Mouse (Mus musculus): ENCODE measurements around the gene Cct8l1. TPM values are rescaled to one million over a fixed set of nuclear protein-coding genes. Genes with fewer than 3 reads are reported as not detected.

Gene Cct8l1
- polyA plus RNA-seq (2015; fragmentation: Nextera tagmentation; extraction: Ambion mirVana) = not detected in 2 replicates

DNA sequence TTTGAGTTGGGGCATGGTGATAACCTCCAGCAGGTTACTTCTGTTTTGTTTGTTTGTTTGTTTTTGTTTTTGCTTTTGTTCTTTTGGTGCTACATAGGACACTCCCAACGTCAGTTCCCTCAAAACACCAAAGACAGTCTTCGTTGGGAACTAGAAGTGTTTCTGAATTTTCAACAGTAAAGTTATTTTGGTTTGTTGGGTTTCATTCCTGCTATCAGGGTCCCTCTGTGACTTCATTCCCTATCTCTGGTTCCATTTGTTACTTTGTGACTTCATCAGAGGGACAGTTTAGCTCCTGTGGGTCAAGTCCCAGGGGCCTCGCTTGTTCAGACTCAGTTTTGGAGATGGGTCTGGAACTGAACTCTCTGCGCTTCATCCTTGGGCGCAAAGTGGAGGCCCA, at the start of gene Cct8l1:
TSS of gene Cct8l1 (plus strand) at position 301 of the 400 bp plus-strand sequence.
- Histone ChIP-seq H3K4me1 (no peaks in the 10 kb centered on the region), H3K4me3 (no peak within 1 kb of the TSS), H3K27ac (no peak within 1 kb of the TSS), H3K4me2 (no peak within 1 kb of the TSS), H3K9me3 (replicated peaks) (no peaks in the 10 kb centered on the region), H3K36me3 (ENCODE audit: poor library complexity, severe bottlenecking) (no peaks in the 10 kb centered on the region), H3K9ac (no peak within 1 kb of the TSS), H3K27me3 (no peaks in the 10 kb centered on the region)
- ATAC-seq = no peak
- 91% methylated on average over 5 of the region's 5 CpGs for WGBS

GRCm38 (mm10) chr5:25472070-25472469, 43.8 kb upstream of the Cct8l1 start:
- Histone ChIP-seq H3K27ac (peak overlapping the region; percentile 67; the same call in 1 of the 2 replicates), H3K4me2 (peak overlapping the region; percentile 60), H3K4me3 (peak overlapping the region; percentile 37), H3K9ac (peak overlapping the region; percentile 47; the same call in 1 of the 2 replicates), H3K36me3 (ENCODE audit: poor library complexity, severe bottlenecking) (no peaks in the 10 kb centered on the region), H3K4me1 (peaks cover 19% of the 10 kb centered on the region), H3K27me3 (no peaks in the 10 kb centered on the region), H3K9me3 (replicated peaks) (no peaks in the 10 kb centered on the region)
- 2% methylated on average over 6 of the region's 6 CpGs for WGBS
- peak; percentile 75 for ATAC-seq

DNA sequence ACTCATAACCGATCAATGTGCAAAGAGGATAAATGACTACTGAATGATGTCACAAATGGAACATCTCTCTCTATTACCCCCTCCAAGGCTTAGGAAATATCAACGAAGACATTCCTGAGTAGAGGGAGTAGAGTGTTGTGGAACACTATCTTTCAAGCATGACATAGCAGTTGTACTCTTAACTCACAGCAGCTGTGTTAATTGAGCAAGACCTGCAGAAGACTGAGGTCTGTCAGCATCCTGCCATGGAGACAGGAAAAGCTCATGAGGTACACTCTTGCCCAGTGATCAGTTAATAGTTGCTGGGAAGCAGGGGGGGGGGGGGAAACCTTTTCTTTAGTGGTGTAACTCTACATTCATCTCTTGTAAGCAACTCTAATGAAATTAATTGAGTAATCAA, 40.1 kb upstream of the Cct8l1 start:
- H3K4me2 ChIP-seq = no peak overlapping the region
- no peak overlapping the region for H3K27ac ChIP-seq
- WGBS = 81% methylated on average over 2 of the region's 2 CpGs
- no peaks in the 10 kb centered on the region for H3K9me3 ChIP-seq (replicated peaks)
- H3K9ac ChIP-seq = no peak overlapping the region
- no peaks in the 10 kb centered on the region for H3K36me3 ChIP-seq (ENCODE audit: poor library complexity, severe bottlenecking)
- no peak overlapping the region for H3K4me3 ChIP-seq
- ATAC-seq = no peak
- H3K4me1 ChIP-seq = peaks cover 19% of the 10 kb centered on the region
- H3K27me3 ChIP-seq = no peaks in the 10 kb centered on the region

GRCm38 (mm10) chr5:25478863-25479262, 37.0 kb upstream of the Cct8l1 start:
- H3K27me3 ChIP-seq = no peaks in the 10 kb centered on the region
- H3K4me3 ChIP-seq = no peak overlapping the region
- peaks cover 6% of the 10 kb centered on the region; the same call in 1 of the 2 replicates for H3K4me1 ChIP-seq
- no peaks in the 10 kb centered on the region for H3K36me3 ChIP-seq (ENCODE audit: poor library complexity, severe bottlenecking)
- ATAC-seq = no peak
- no peak overlapping the region for H3K4me2 ChIP-seq
- H3K9ac ChIP-seq = no peak overlapping the region
- no peaks in the 10 kb centered on the region for H3K9me3 ChIP-seq (replicated peaks)
- H3K27ac ChIP-seq = no peak overlapping the region

GRCm38 (mm10) chr5:25496652-25497051, 19.2 kb upstream of the Cct8l1 start:
- no peaks in the 10 kb centered on the region for H3K9me3 ChIP-seq (replicated peaks)
- no peak overlapping the region for H3K27ac ChIP-seq
- ATAC-seq = no peak
- H3K27me3 ChIP-seq = no peaks in the 10 kb centered on the region
- peak overlapping the region; percentile 94 for H3K9ac ChIP-seq
- no peaks in the 10 kb centered on the region for H3K36me3 ChIP-seq (ENCODE audit: poor library complexity, severe bottlenecking)
- peak overlapping the region; percentile 85 for H3K4me2 ChIP-seq
- WGBS = 54% methylated on average over 2 of the region's 2 CpGs
- H3K4me1 ChIP-seq = peaks cover 23% of the 10 kb centered on the region
- H3K4me3 ChIP-seq = peak overlapping the region; percentile 93

DNA sequence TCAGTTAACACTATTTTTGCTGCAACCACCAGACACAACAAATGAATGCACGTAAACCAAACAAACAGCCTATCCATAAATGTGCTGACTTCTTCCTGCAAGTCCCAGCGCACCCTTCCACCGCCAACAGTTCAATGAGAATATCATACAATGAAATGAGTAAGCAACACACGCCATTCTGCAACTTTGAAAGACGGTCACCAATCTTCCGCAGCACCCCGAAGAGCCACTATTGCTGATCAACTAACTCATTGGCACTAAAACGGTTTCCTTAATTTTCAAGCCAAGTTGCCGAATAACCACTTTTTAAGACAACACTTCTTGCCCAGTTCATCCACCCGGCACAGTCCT, 18.5 kb upstream of the Cct8l1 start:
- Histone ChIP-seq H3K27me3 (no peaks in the 10 kb centered on the region), H3K4me1 (peaks cover 23% of the 10 kb centered on the region), H3K9ac (peak overlapping the region; percentile 94), H3K27ac (peak overlapping the region; percentile 99), H3K4me2 (peak overlapping the region; percentile 85), H3K9me3 (replicated peaks) (no peaks in the 10 kb centered on the region), H3K4me3 (peak overlapping the region; percentile 93), H3K36me3 (ENCODE audit: poor library complexity, severe bottlenecking) (no peaks in the 10 kb centered on the region)
- under 1% methylated on average over 10 of the region's 10 CpGs for WGBS
- ATAC-seq = no peak

DNA sequence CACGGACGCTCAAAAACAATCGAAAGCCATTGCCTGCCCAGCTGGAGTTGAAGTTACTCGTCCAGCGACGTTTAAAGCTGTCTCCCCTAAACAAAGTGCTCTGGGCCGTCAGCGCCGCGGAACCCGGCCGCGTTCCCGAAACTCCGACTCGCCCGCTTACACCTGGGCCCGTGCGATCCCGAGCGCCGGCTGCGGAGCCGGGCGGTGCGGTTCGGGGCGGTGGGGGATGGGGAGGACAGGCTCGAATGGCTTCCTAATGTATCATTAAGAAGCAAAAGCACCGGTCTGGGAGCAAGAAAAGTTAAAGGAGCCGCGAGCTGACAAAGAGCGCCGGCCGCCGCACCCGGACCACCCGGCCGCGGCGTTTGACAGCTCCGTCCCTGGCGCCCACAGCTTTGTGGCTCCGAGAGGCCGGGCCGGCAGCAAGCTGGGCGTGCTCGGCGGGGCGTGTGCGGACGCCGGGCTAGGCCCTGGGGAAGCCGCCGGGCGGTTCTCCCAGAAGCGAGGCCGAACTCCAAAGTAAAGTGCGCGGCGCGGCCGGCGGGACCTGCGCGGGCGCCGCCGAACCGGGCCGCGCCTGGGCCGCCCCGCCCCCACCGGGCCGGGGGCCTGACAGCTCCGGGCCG, 18.0 kb upstream of the Cct8l1 start:
- H3K9me3 ChIP-seq (replicated peaks) = no peaks in the 10 kb centered on the region
- under 1% methylated on average over 69 of the region's 78 CpGs for WGBS

DNA sequence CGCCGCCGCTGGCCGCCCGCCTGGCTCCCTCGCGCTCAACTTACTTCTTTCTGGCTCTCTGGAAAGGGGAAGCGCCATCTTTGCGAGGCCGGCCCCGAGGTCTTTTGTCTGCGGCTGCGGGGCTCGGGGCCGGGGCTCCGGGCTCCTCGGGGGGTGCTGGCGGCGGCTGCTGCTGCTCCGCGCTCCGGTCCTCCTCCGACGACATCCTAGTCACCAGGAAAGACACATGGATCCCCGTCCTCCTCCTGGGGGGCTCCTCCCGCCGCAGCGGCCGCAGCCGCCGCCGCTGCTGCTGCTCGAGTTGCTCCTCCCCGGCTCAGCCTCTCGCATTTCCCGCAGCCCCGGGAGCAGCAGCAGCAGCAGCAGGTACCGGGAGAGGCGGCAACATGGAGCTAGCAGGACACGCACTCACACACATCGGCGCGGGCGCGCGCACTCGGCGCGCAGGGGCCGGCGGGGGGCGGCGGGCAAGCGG, 17.5 kb upstream of the Cct8l1 start, which contains the start of gene Kmt2c:
TSS of gene Kmt2c (minus strand) at position 438 of the 475 bp plus-strand sequence.
- H3K27me3 ChIP-seq = no peaks in the 10 kb centered on the region
- H3K4me3 ChIP-seq = peak within 1 kb of the TSS; percentile 93
- peaks cover 23% of the 10 kb centered on the region for H3K4me1 ChIP-seq
- no peaks in the 10 kb centered on the region for H3K36me3 ChIP-seq (ENCODE audit: poor library complexity, severe bottlenecking)
- no peaks in the 10 kb centered on the region for H3K9me3 ChIP-seq (replicated peaks)
- peak; percentile 32 for ATAC-seq
- H3K27ac ChIP-seq = peak within 1 kb of the TSS; percentile 99
- H3K4me2 ChIP-seq = peak within 1 kb of the TSS; percentile 85
- peak within 1 kb of the TSS; percentile 94 for H3K9ac ChIP-seq
- WGBS = 0% methylated on average over 47 of the region's 54 CpGs

More for the DNA sequence above, 18.0 kb upstream of the Cct8l1 start:
- Histone ChIP-seq H3K36me3 (ENCODE audit: poor library complexity, severe bottlenecking) (no peaks in the 10 kb centered on the region), H3K4me1 (peaks cover 23% of the 10 kb centered on the region), H3K27me3 (no peaks in the 10 kb centered on the region), H3K27ac (peak overlapping the region; percentile 99), H3K4me3 (peak overlapping the region; percentile 93), H3K9ac (peak overlapping the region; percentile 94), H3K4me2 (peak overlapping the region; percentile 85)
- ATAC-seq = peak; percentile 11; the same call in 1 of the 2 replicates

DNA sequence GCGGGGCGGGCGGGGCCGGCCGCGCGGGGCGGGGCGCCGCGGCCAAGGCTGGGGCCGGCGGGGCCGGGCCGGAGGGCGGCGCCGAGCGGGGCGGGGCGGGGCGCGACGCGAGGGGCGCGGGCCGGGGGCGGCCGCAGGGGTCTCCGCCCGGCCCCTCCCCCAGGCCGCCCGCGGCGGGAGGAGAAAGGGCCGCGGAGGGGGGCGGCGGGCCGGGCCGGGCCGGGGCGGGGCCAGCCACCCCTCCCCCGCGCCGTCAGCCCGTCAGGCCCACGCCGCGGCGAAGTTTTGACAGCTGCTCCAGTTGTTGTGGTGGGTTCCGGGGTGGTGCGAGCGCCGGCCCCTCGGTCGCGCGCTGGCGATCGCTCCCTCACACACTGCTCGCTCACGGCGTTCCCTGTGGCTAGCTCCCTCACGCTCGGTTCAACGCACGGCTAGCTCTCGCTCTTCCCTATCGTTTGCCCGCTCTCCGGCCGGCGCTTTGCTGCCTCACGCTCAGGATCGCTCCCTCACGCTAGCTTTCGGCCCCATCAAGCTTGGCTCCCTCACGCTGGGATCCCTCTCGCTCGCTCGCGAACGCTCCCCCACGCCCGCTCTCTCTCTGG, 16.9 kb upstream of the Cct8l1 start:
- ATAC-seq = peak; percentile 83
- peaks cover 23% of the 10 kb centered on the region for H3K4me1 ChIP-seq
- under 1% methylated on average over 49 of the region's 87 CpGs for WGBS
- peak overlapping the region; percentile 94 for H3K9ac ChIP-seq
- peak overlapping the region; percentile 99 for H3K27ac ChIP-seq
- H3K27me3 ChIP-seq = no peaks in the 10 kb centered on the region
- peak overlapping the region; percentile 85 for H3K4me2 ChIP-seq
- H3K36me3 ChIP-seq (ENCODE audit: poor library complexity, severe bottlenecking) = no peaks in the 10 kb centered on the region
- no peaks in the 10 kb centered on the region for H3K9me3 ChIP-seq (replicated peaks)
- H3K4me3 ChIP-seq = peak overlapping the region; percentile 93

GRCm38 (mm10) chr5:25499423-25500398, 16.2 kb upstream of the Cct8l1 start:
- peak overlapping the region; percentile 93 for H3K4me3 ChIP-seq
- peak overlapping the region; percentile 85 for H3K4me2 ChIP-seq
- H3K27ac ChIP-seq = peak overlapping the region; percentile 99
- H3K27me3 ChIP-seq = no peaks in the 10 kb centered on the region
- peaks cover 20% of the 10 kb centered on the region for H3K4me1 ChIP-seq
- peak; percentile 88 for ATAC-seq
- H3K9ac ChIP-seq = peak overlapping the region; percentile 82
- under 1% methylated on average over 90 of the region's 90 CpGs for WGBS
- no peaks in the 10 kb centered on the region for H3K9me3 ChIP-seq (replicated peaks)
- no peaks in the 10 kb centered on the region for H3K36me3 ChIP-seq (ENCODE audit: poor library complexity, severe bottlenecking)

- H3K27me3 ChIP-seq = no peaks in the 10 kb centered on the region
- WGBS = 72% methylated on average over 7 of the region's 7 CpGs
- H3K9me3 ChIP-seq (replicated peaks) = no peaks in the 10 kb centered on the region
- H3K4me1 ChIP-seq = peaks cover 18% of the 10 kb centered on the region
- peak overlapping the region; percentile 93 for H3K4me3 ChIP-seq
- no peak overlapping the region for H3K27ac ChIP-seq
- peak overlapping the region; percentile 85 for H3K4me2 ChIP-seq
- ATAC-seq = no peak
- no peak overlapping the region for H3K9ac ChIP-seq
- H3K36me3 ChIP-seq (ENCODE audit: poor library complexity, severe bottlenecking) = no peaks in the 10 kb centered on the region
Measured at GRCm38 (mm10) chr5:25500686-25501085, 15.2 kb upstream of the Cct8l1 start.

Data from forebrain, embryonic 13.5 days (tissue).